Mouse (Mus musculus): ENCODE results near the gene Nmur1. TPM values are rescaled to one million over a fixed set of nuclear protein-coding genes. Genes with fewer than 3 reads are reported as not detected.

The Nmur1 gene
- polyA plus RNA-seq (2012; rRNA removed; ENCODE audit: low replicate concordance): 6.0 and 8.6 TPM in 2 replicates

GRCm38 (mm10) chr1:86426128-86426527 lies at the start of gene Nmur1, which contains the start of gene Tex44:
Gene Nmur1, minus strand, starts transcription at chr1:86426228.
Gene Tex44, plus strand, starts transcription at chr1:86426329.

GRCm38 (mm10) chr1:86358906-86359797 lies 66.9 kb downstream of the Nmur1 start, which contains the start of gene Ncl:
Gene Ncl, minus strand, starts transcription at chr1:86359400.

Other genes starting within 250 kb of the Nmur1 start
- 29.0 and 82.3 TPM in 2 replicates for gene B3gnt7, start 123.4 kb downstream of the Nmur1 start, polyA plus RNA-seq (2012; rRNA removed; ENCODE audit: low replicate concordance)
- 4.2 and 4.9 TPM in 2 replicates for gene Ncl, start 66.8 kb downstream of the Nmur1 start, polyA plus RNA-seq (2012; rRNA removed; ENCODE audit: low replicate concordance)
- 0.13 TPM in 1 of 2 replicates, not detected in the other for gene Tex44, start 101 bp upstream of the Nmur1 start, polyA plus RNA-seq (2012; rRNA removed; ENCODE audit: low replicate concordance)
- 900 and 1,067 TPM in 2 replicates for gene Ptma, start 100.5 kb upstream of the Nmur1 start, polyA plus RNA-seq (2012; rRNA removed; ENCODE audit: low replicate concordance)
- gene Pde6d, start 156.4 kb upstream of the Nmur1 start, polyA plus RNA-seq (2012; rRNA removed; ENCODE audit: low replicate concordance): 5.8 and 10.1 TPM in 2 replicates
- gene Cops7b, start 156.7 kb upstream of the Nmur1 start, polyA plus RNA-seq (2012; rRNA removed; ENCODE audit: low replicate concordance): 17.5 and 20.4 TPM in 2 replicates
- gene Nppc, start 244.3 kb upstream of the Nmur1 start, polyA plus RNA-seq (2012; rRNA removed; ENCODE audit: low replicate concordance): 0.11 and 0.29 TPM in 2 replicates